Mouse (Mus musculus) leukemia stem cell, adult 10-12 weeks (primary cell): ENCODE measurements around the gene Dnajc1. TPM values are rescaled to one million over a fixed set of nuclear protein-coding genes. Genes with fewer than 3 reads are reported as not detected.

Experiments used
- polyA plus RNA-seq: library from polyadenylated mRNA; stranded (reverse); fragments of >175 nt; gene quantifications from 2 replicates; pipeline ENCODE4 v1.2.3, GENCODE M21; 2012; ENCODE audit warnings: low replicate concordance

The Dnajc1 gene
- polyA plus RNA-seq: 7.6 and 23.4 TPM in 2 replicates

DNA sequence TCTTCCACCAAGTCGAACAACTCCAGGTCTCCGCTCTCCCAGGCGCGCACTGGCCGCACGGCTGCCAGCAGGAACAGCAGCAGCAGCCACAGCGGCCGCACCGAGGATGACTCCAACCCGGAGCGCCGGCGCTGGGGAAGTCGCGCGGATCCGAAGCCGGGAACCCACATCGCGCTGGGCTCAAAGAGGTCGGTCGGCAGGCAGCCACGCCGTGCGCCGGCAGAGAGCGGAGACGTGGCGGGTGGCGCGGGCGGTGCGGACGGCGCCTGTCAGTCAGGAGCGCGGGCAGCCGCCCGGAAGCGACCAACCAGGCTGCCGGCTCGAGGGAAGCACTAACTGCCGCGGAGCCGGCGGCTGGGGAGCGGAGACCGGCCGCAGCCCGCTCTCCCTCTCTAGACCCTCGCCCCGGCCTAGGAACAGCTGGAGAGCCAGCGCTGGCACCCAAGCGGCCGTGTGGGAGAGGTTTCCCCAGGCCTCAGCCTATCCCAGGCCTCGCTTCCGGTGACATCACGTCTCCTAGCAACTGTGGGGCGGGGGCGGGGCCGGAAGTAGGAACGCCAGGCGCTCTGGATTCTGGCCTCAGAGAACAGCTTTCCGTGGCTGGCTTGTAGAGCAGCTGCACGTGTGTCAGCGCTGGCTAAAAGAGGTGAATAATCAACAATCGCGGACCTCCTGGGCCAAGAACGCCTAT lies at the start of gene Dnajc1:
TSS of gene Dnajc1 (minus strand) at position 500 of the 691 bp plus-strand sequence.

